Mouse (Mus musculus): ENCODE results near the gene Olfr586. TPM values are rescaled to one million over a fixed set of nuclear protein-coding genes. Genes with fewer than 3 reads are reported as not detected.

Gene Olfr586
- not detected in 2 replicates for polyA plus RNA-seq (2012; rRNA removed)

GRCm38 (mm10) chr7:103125538-103125937 is at the start of gene Olfr586:
Olfr586 (minus strand) TSS chr7:103125638.
- H3K4me1 ChIP-seq (replicated peaks; ENCODE audit: control insufficient read depth, insufficient read depth, low read length): no peaks in the 10 kb centered on the region
- DNase-seq: no peak
- no peak for TF ChIP-seq POLR2A (IDR thresholded peaks at IDR 0.05; ENCODE audit: control insufficient read depth, extremely low read depth, insufficient read depth, low read length, poor library complexity)
- no peak for TF ChIP-seq CTCF (IDR thresholded peaks at IDR 0.05; ENCODE audit: borderline replicate concordance, control insufficient read depth, extremely low read depth, insufficient read depth, low read length, poor library complexity)
- no peak within 1 kb of the TSS for H3K4me3 ChIP-seq (ENCODE audit: control insufficient read depth, insufficient read depth, low read length)
- H3K27ac ChIP-seq (ENCODE audit: control insufficient read depth, insufficient read depth, low read length): no peak within 1 kb of the TSS
- no peaks in the 10 kb centered on the region for H3K27me3 ChIP-seq (ENCODE audit: control insufficient read depth, insufficient read depth, low read length)
- 97% methylated on average over 3 of the region's 3 CpGs for WGBS
- H3K36me3 ChIP-seq (ENCODE audit: control insufficient read depth, insufficient read depth, low read length): no peaks in the 10 kb centered on the region

GRCm38 (mm10) chr7:103169697-103170096 is 44.3 kb upstream of the Olfr586 start:
- no peak overlapping the region for H3K4me3 ChIP-seq (ENCODE audit: control insufficient read depth, insufficient read depth, low read length)
- TF ChIP-seq CTCF (IDR thresholded peaks at IDR 0.05; ENCODE audit: borderline replicate concordance, control insufficient read depth, extremely low read depth, insufficient read depth, low read length, poor library complexity) (no peak), POLR2A (IDR thresholded peaks at IDR 0.05; ENCODE audit: control insufficient read depth, extremely low read depth, insufficient read depth, low read length, poor library complexity) (no peak)

GRCm38 (mm10) chr7:103156256-103156655 is 30.8 kb upstream of the Olfr586 start, which contains the start of gene Olfr589:
Olfr589 (minus strand) TSS chr7:103156356.
- Histone ChIP-seq H3K36me3 (ENCODE audit: control insufficient read depth, insufficient read depth, low read length) (no peaks in the 10 kb centered on the region), H3K27me3 (ENCODE audit: control insufficient read depth, insufficient read depth, low read length) (no peaks in the 10 kb centered on the region), H3K4me1 (replicated peaks; ENCODE audit: control insufficient read depth, insufficient read depth, low read length) (no peaks in the 10 kb centered on the region), H3K4me3 (ENCODE audit: control insufficient read depth, insufficient read depth, low read length) (no peak within 1 kb of the TSS), H3K27ac (ENCODE audit: control insufficient read depth, insufficient read depth, low read length) (no peak within 1 kb of the TSS)
- no peak for DNase-seq
- 72% methylated on average over 2 of the region's 2 CpGs for WGBS
- TF ChIP-seq CTCF (IDR thresholded peaks at IDR 0.05; ENCODE audit: borderline replicate concordance, control insufficient read depth, extremely low read depth, insufficient read depth, low read length, poor library complexity): no peak
- TF ChIP-seq POLR2A (IDR thresholded peaks at IDR 0.05; ENCODE audit: control insufficient read depth, extremely low read depth, insufficient read depth, low read length, poor library complexity): no peak

More at GRCm38 (mm10) chr7:103169697-103170096, 44.3 kb upstream of the Olfr586 start:
- no peak for DNase-seq
- Histone ChIP-seq H3K4me1 (replicated peaks; ENCODE audit: control insufficient read depth, insufficient read depth, low read length) (no peaks in the 10 kb centered on the region), H3K36me3 (ENCODE audit: control insufficient read depth, insufficient read depth, low read length) (no peaks in the 10 kb centered on the region), H3K27ac (ENCODE audit: control insufficient read depth, insufficient read depth, low read length) (no peak overlapping the region), H3K27me3 (ENCODE audit: control insufficient read depth, insufficient read depth, low read length) (no peaks in the 10 kb centered on the region)
- WGBS: 85% methylated on average over 5 of the region's 5 CpGs

GRCm38 (mm10) chr7:103140579-103140978 is 15.1 kb upstream of the Olfr586 start, which contains the start of gene Olfr588-ps1:
Olfr588-ps1 (plus strand) TSS chr7:103140879.
- H3K4me3 ChIP-seq (ENCODE audit: control insufficient read depth, insufficient read depth, low read length): no peak within 1 kb of the TSS
- no peaks in the 10 kb centered on the region for H3K36me3 ChIP-seq (ENCODE audit: control insufficient read depth, insufficient read depth, low read length)
- H3K27me3 ChIP-seq (ENCODE audit: control insufficient read depth, insufficient read depth, low read length): no peaks in the 10 kb centered on the region
- H3K4me1 ChIP-seq (replicated peaks; ENCODE audit: control insufficient read depth, insufficient read depth, low read length): no peaks in the 10 kb centered on the region
- H3K27ac ChIP-seq (ENCODE audit: control insufficient read depth, insufficient read depth, low read length): no peak within 1 kb of the TSS
- no peak for DNase-seq
- WGBS: 87% methylated on average over 1 of the region's 1 CpGs
- TF ChIP-seq CTCF (IDR thresholded peaks at IDR 0.05; ENCODE audit: borderline replicate concordance, control insufficient read depth, extremely low read depth, insufficient read depth, low read length, poor library complexity) (no peak), POLR2A (IDR thresholded peaks at IDR 0.05; ENCODE audit: control insufficient read depth, extremely low read depth, insufficient read depth, low read length, poor library complexity) (no peak)

- 73% methylated on average over 3 of the region's 3 CpGs for WGBS
- Histone ChIP-seq H3K27me3 (ENCODE audit: control insufficient read depth, insufficient read depth, low read length) (no peaks in the 10 kb centered on the region), H3K4me3 (ENCODE audit: control insufficient read depth, insufficient read depth, low read length) (no peak overlapping the region), H3K36me3 (ENCODE audit: control insufficient read depth, insufficient read depth, low read length) (no peaks in the 10 kb centered on the region), H3K27ac (ENCODE audit: control insufficient read depth, insufficient read depth, low read length) (no peak overlapping the region), H3K4me1 (replicated peaks; ENCODE audit: control insufficient read depth, insufficient read depth, low read length) (no peaks in the 10 kb centered on the region)
- DNase-seq: no peak
- TF ChIP-seq CTCF (IDR thresholded peaks at IDR 0.05; ENCODE audit: borderline replicate concordance, control insufficient read depth, extremely low read depth, insufficient read depth, low read length, poor library complexity) (no peak), POLR2A (IDR thresholded peaks at IDR 0.05; ENCODE audit: control insufficient read depth, extremely low read depth, insufficient read depth, low read length, poor library complexity) (no peak)
Observed at GRCm38 (mm10) chr7:103119406-103119805, 6.0 kb downstream of the Olfr586 start.

- Histone ChIP-seq H3K4me3 (ENCODE audit: control insufficient read depth, insufficient read depth, low read length) (no peak within 1 kb of the TSS), H3K27ac (ENCODE audit: control insufficient read depth, insufficient read depth, low read length) (no peak within 1 kb of the TSS), H3K27me3 (ENCODE audit: control insufficient read depth, insufficient read depth, low read length) (no peaks in the 10 kb centered on the region), H3K36me3 (ENCODE audit: control insufficient read depth, insufficient read depth, low read length) (no peaks in the 10 kb centered on the region), H3K4me1 (replicated peaks; ENCODE audit: control insufficient read depth, insufficient read depth, low read length) (no peaks in the 10 kb centered on the region)
- DNase-seq: no peak
- WGBS: 95% methylated on average over 1 of the region's 1 CpGs
- TF ChIP-seq POLR2A (IDR thresholded peaks at IDR 0.05; ENCODE audit: control insufficient read depth, extremely low read depth, insufficient read depth, low read length, poor library complexity) (no peak), CTCF (IDR thresholded peaks at IDR 0.05; ENCODE audit: borderline replicate concordance, control insufficient read depth, extremely low read depth, insufficient read depth, low read length, poor library complexity) (no peak)
Observed at GRCm38 (mm10) chr7:103097420-103097819, 28.0 kb downstream of the Olfr586 start, which contains the start of gene Olfr585. Olfr585 (plus strand) TSS chr7:103097720.

GRCm38 (mm10) chr7:103081585-103081984 is 43.9 kb downstream of the Olfr586 start, which contains the start of gene Olfr584:
Olfr584 (plus strand) TSS chr7:103081885.
- Histone ChIP-seq H3K4me3 (ENCODE audit: control insufficient read depth, insufficient read depth, low read length) (no peak within 1 kb of the TSS), H3K27ac (ENCODE audit: control insufficient read depth, insufficient read depth, low read length) (no peak within 1 kb of the TSS), H3K4me1 (replicated peaks; ENCODE audit: control insufficient read depth, insufficient read depth, low read length) (no peaks in the 10 kb centered on the region), H3K36me3 (ENCODE audit: control insufficient read depth, insufficient read depth, low read length) (no peaks in the 10 kb centered on the region), H3K27me3 (ENCODE audit: control insufficient read depth, insufficient read depth, low read length) (no peaks in the 10 kb centered on the region)
- 90% methylated on average over 1 of the region's 1 CpGs for whole genome bisulfite sequencing
- no peak for DNase-seq
- TF ChIP-seq CTCF (IDR thresholded peaks at IDR 0.05; ENCODE audit: borderline replicate concordance, control insufficient read depth, extremely low read depth, insufficient read depth, low read length, poor library complexity) (no peak), POLR2A (IDR thresholded peaks at IDR 0.05; ENCODE audit: control insufficient read depth, extremely low read depth, insufficient read depth, low read length, poor library complexity) (no peak)
